Mouse (Mus musculus) midbrain, postnatal 0 days (tissue): ENCODE measurements at regions not wholly inside any gene's neighbourhood (a gene's known extent, or its start where the extent isn't known, plus 50 kb on each side); places are given as distances from the start of the nearest gene placed in this dataset.
A peak's percentile ranks its signal among the peaks of the same experiment; 100 is the strongest.

ENCODE experiments used
- ATAC-seq: fragments of 200-750 bp; cut with Nextera tagmentation; 2 replicates; pipeline ENCODE4 v1.8.0; 2017; ENCODE audit warnings: moderate number of reproducible peaks, mild to moderate bottlenecking, moderate TSS enrichment, moderate library complexity; ENCODE audit not compliant: low FRiP score
- DNase-seq: peaks from one replicate; pipeline ENCODE4 v3.0.0-alpha.2; 2015; ENCODE audit warnings: low spot score
- H3K27ac ChIP-seq: fragments of 300-500 bp; sonication (generic); 2 replicates; pipeline ENCODE4 v1.5.1; 2014; ENCODE audit warnings: low read depth, mild to moderate bottlenecking, low read length, mixed read lengths
- H3K27me3 ChIP-seq: fragments of 300-500 bp; sonication (generic); 2 replicates; pipeline ENCODE4 v1.6.1; 2014; ENCODE audit warnings: low read length, control low read depth, mixed read lengths; ENCODE audit not compliant: insufficient read depth
- H3K36me3 ChIP-seq: fragments of 300-500 bp; sonication (generic); 2 replicates; pipeline ENCODE4 v1.6.1; 2014; ENCODE audit warnings: low read length, control low read depth, mixed read lengths; ENCODE audit not compliant: insufficient read depth
- H3K4me1 ChIP-seq: fragments of 300-500 bp; sonication (generic); 2 replicates; pipeline ENCODE4 v1.6.1; 2014; ENCODE audit warnings: mild to moderate bottlenecking, control low read depth, antibody characterized with exemption, low read length, mixed read lengths; ENCODE audit not compliant: insufficient read depth
- H3K4me2 ChIP-seq: fragments of 300-500 bp; sonication (generic); 2 replicates; pipeline ENCODE4 v1.6.1; 2014; ENCODE audit warnings: low read depth, mild to moderate bottlenecking, low read length, mixed read lengths; ENCODE audit not compliant: poor library complexity, severe bottlenecking
- H3K4me3 ChIP-seq: fragments of 300-500 bp; sonication (generic); 2 replicates; pipeline ENCODE4 v1.5.1; 2014; ENCODE audit warnings: low read depth, mild to moderate bottlenecking, low read length, moderate library complexity
- H3K9ac ChIP-seq: fragments of 300-500 bp; sonication (generic); replicated peaks from 2 replicates; pipeline ENCODE4 v1.6.1; 2014; ENCODE audit warnings: mild to moderate bottlenecking, low read length, moderate library complexity, mixed read lengths; ENCODE audit not compliant: poor library complexity, severe bottlenecking
- H3K9me3 ChIP-seq: fragments of 300-500 bp; sonication (generic); 2 replicates; pipeline ENCODE4 v1.6.1; 2016; ENCODE audit warnings: low read length, control low read depth
- CTCF ChIP-seq: IDR thresholded peaks from 2 replicates; pipeline ENCODE4 v1.5.1; 2016; ENCODE audit warnings: antibody characterized with exemption, mild to moderate bottlenecking
- WGBS: fragments of 180-500 bp; shearing (Covaris S2); extraction: QIAGEN DNeasy Blood & Tissue Kit; methylation state at CpG from one replicate; pipeline ENCODE4 v1.1.7; 2014; 5-methylcytosine and 5-hydroxymethylcytosine counted together

DNA sequence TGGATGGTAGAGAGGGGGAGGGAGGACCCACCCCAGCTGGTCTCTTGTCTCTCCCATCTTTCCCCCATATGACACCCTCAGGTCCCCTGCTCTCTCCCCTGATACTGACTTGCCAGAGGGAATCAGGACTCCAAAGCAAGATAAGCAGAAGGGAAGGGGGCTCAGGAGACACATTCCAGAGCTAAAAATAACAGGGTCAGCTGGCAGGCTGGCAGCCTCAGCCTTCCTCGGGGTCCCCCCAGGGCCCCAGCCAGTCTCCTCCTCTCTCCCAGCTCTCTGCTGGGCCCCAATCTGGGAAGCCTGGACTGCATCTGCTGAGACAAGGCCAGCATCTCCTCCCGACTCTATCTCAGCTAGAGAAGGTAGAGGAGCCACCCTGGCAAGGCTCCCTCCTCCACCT, 66.4 kb downstream of the Irf2bpl start:
- Histone ChIP-seq H3K4me3 (no peak overlapping the region), H3K4me2 (no peak overlapping the region), H3K36me3 (no peaks in the 10 kb centered on the region), H3K9ac (no peak overlapping the region), H3K9me3 (no peaks in the 10 kb centered on the region), H3K27me3 (no peaks in the 10 kb centered on the region), H3K4me1 (peaks cover 40% of the 10 kb centered on the region), H3K27ac (peak overlapping the region; percentile 92)
- ATAC-seq (no peak), DNase-seq (no peak)
- TF ChIP-seq CTCF, result no peak
- 41% methylated on average over 2 of the region's 2 CpGs for WGBS

DNA sequence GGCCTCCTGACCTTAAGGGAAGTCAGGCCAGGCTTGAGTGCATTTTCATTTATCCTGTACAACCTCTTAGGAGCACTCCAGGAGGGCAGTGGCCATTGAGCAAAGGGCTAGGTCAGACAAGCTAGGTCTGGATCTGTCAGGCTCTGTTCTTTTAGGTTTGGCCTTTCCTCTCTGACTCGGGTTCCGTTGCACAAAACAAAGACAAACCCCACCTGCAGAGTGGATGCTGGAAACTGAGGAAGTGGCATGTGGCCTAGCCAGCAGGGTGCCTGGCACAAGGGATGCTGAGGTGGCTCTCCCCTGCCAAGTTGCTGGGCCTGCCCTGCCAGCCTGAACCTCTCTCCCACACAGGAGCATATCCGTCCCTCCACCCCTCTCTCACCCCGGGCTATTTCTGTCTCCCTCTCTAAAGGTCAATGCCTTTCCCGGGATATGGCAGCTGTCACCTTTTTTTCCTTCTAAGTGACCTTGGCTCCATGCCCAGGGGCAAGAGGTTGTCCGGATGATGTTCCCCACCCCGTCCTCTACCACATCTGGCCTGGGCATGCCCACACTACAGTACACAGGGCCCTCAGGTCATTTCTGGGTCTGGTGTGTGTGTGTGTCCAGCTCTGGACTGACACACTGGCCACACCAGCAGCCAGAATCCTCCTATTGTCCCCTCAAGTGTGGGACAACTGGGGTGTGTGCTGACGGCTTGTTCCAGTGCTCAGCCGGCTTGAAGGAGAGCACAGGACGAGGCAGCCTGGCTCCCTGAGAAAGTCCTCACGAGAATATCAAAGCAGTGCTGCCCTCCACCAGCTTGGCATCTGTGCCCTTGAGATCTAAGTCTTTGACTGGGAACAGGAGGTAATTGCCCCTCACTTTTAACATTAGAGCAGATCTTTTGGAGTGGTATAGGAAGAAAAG, 67.6 kb downstream of the Irf2bpl start:
- Histone ChIP-seq H3K4me3 (no peak overlapping the region), H3K27me3 (no peaks in the 10 kb centered on the region), H3K4me1 (peaks cover 38% of the 10 kb centered on the region), H3K4me2 (no peak overlapping the region), H3K36me3 (no peaks in the 10 kb centered on the region), H3K9ac (peak overlapping the region; percentile 42), H3K27ac (peak overlapping the region; percentile 92), H3K9me3 (no peaks in the 10 kb centered on the region)
- DNase-seq (no peak), ATAC-seq (no peak)
- WGBS, result 12% methylated on average over 11 of the region's 11 CpGs
- no peak for TF ChIP-seq CTCF

- ATAC-seq (peak; percentile 81), DNase-seq (peak; percentile 93)
- H3K27me3 ChIP-seq, result no peaks in the 10 kb centered on the region
- H3K4me3 ChIP-seq, result no peak overlapping the region
- 3% methylated on average over 6 of the region's 6 CpGs for WGBS
- peak overlapping the region; percentile 92 for H3K27ac ChIP-seq
- H3K36me3 ChIP-seq, result no peaks in the 10 kb centered on the region
- H3K4me2 ChIP-seq, result no peak overlapping the region
- peak overlapping the region; percentile 42 for H3K9ac ChIP-seq
- H3K9me3 ChIP-seq, result no peaks in the 10 kb centered on the region
- no peak for TF ChIP-seq CTCF
- H3K4me1 ChIP-seq, result peaks cover 36% of the 10 kb centered on the region
Measured at GRCm38 (mm10) chr12:86816171-86816701, 68.4 kb downstream of the Irf2bpl start.

DNA sequence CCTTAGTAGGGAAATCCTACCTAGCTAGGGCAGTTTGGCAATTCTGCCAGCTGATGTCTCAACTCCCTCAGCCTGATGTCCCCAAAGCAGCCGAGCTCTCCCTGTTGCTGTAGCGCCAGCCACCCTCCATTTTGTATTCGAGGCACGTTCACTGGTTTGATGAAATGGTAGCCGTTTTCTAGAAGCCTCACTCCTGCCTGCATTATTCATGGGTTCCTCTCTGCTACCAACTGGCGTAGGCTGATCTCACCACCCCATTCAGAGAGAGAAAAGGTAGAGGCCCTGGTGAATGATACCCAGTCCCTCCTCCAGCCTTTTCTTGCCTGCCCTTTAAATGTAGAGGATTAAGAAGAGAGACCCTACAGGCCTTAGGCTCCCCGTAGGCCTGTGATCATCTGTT, 69.9 kb downstream of the Irf2bpl start:
- H3K27ac ChIP-seq, result peak overlapping the region; percentile 92
- H3K4me1 ChIP-seq, result peaks cover 34% of the 10 kb centered on the region
- DNase-seq (peak; percentile 80), ATAC-seq (no peak)
- no peak overlapping the region for H3K9ac ChIP-seq
- H3K4me2 ChIP-seq, result no peak overlapping the region
- H3K36me3 ChIP-seq, result no peaks in the 10 kb centered on the region
- no peaks in the 10 kb centered on the region for H3K27me3 ChIP-seq
- no peaks in the 10 kb centered on the region for H3K9me3 ChIP-seq
- no peak for TF ChIP-seq CTCF
- 15% methylated on average over 7 of the region's 7 CpGs for WGBS
- H3K4me3 ChIP-seq, result no peak overlapping the region
